Mouse (Mus musculus) heart, embryonic 13.5 days (tissue): Measurements from ENCODE around the gene BC025920. TPM values are rescaled to one million over a fixed set of nuclear protein-coding genes. Genes with fewer than 3 reads are reported as not detected.

Source experiments
- ATAC-seq: fragments of 200-750 bp; cut with Nextera tagmentation; 2 replicates; pipeline ENCODE4 v1.8.0; 2017; ENCODE audit warnings: moderate TSS enrichment; ENCODE audit not compliant: insufficient number of reproducible peaks, low FRiP score, low TSS enrichment; ENCODE audit errors: extremely low read depth
- H3K27ac ChIP-seq: fragments of 300-500 bp; sonication (generic); replicated peaks from 2 replicates; pipeline ENCODE4 v1.5.1; 2015; ENCODE audit warnings: moderate library complexity, mild to moderate bottlenecking, inconsistent platforms
- H3K27me3 ChIP-seq: fragments of 300-500 bp; sonication (generic); replicated peaks from 2 replicates; pipeline ENCODE4 v1.6.1; 2015; ENCODE audit warnings: mild to moderate bottlenecking, inconsistent platforms
- H3K36me3 ChIP-seq: fragments of 300-500 bp; sonication (generic); 2 replicates; pipeline ENCODE4 v1.6.1; 2015; ENCODE audit warnings: mild to moderate bottlenecking, inconsistent platforms
- H3K4me1 ChIP-seq: fragments of 300-500 bp; sonication (generic); 2 replicates; pipeline ENCODE4 v1.6.1; 2015; ENCODE audit warnings: inconsistent platforms
- H3K4me2 ChIP-seq: fragments of 300-500 bp; sonication (generic); 2 replicates; pipeline ENCODE4 v1.6.1; 2015; ENCODE audit warnings: inconsistent platforms, mild to moderate bottlenecking, moderate library complexity
- H3K4me3 ChIP-seq: fragments of 300-500 bp; sonication (generic); 2 replicates; pipeline ENCODE4 v1.5.1; 2015; ENCODE audit warnings: moderate library complexity, mild to moderate bottlenecking, inconsistent platforms
- H3K9ac ChIP-seq: fragments of 300-500 bp; sonication (generic); 2 replicates; pipeline ENCODE4 v1.6.1; 2015; ENCODE audit warnings: inconsistent platforms, mild to moderate bottlenecking, moderate library complexity
- H3K9me3 ChIP-seq: fragments of 300-500 bp; sonication (generic); 2 replicates; pipeline ENCODE4 v1.6.1; 2016; ENCODE audit warnings: inconsistent platforms
- WGBS: fragments of 180-500 bp; shearing (Covaris S2); methylation state at CpG from one replicate; pipeline ENCODE4 v1.1.7; 2015; ENCODE audit warnings: mixed read lengths; 5-methylcytosine and 5-hydroxymethylcytosine counted together
- polyA plus RNA-seq: library from polyadenylated mRNA; unstranded; fragments of >200 nt; fragmentation: Nextera tagmentation; extraction: Ambion mirVana; gene quantifications from 2 replicates; pipeline ENCODE4 v1.2.1, GENCODE M21; 2015

BC025920 gene
- polyA plus RNA-seq, 1 experiment from 2014 or later, result 0.44 TPM

DNA sequence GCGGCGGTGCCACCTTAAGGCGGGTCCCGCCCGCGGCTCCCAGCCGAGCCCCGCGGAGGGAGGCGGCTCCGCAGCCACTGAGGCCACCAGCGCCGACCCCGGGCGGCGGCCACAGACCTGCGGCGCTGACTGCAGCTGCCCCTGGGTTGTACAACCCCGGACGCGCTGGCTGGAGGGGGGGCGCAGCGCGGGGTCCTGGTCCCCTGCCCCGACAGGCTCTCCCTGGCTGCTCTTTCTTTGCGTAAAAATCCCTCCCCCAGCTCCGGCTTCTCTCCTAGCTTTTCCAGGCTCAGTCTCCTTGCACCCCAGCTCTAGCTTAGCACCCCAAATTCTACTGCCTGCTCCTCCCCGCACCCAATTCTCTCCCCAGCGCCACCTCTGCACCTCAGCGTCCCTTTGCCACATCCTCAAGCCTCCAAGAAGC is 30.9 kb upstream of the BC025920 start:
- Histone ChIP-seq H3K4me2 (peak overlapping the region; percentile 91), H3K36me3 (no peaks in the 10 kb centered on the region; the same call in 1 of the 2 replicates), H3K27me3 (peaks cover 35% of the 10 kb centered on the region), H3K4me3 (peak overlapping the region; percentile 77), H3K9me3 (no peaks in the 10 kb centered on the region), H3K9ac (peak overlapping the region; percentile 90), H3K27ac (peak overlapping the region; percentile 66; the same call in 1 of the 2 replicates), H3K4me1 (peaks cover 49% of the 10 kb centered on the region)
- WGBS, result 1% methylated on average over 30 of the region's 30 CpGs
- no peak for ATAC-seq

DNA sequence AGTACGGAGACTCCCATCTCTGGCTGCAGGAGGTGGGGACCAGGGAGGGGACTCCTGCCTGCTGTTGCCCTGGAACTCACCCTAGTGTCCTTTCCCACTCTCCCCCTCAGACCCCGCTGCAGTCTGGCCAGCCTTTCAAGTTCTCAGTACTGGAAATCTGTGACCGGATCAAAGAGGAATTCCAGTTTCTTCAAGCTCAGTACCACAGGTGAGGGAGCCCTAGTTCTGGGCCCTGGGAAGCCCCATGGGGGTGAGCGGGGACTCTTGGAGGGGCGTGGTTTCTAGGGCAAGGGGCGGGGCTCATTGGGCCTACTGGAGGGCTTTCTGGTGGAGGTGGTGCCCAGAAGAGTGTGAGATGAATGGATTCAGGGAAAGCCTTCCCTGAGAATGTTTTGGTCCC is 30.4 kb upstream of the BC025920 start:
- WGBS, result 7% methylated on average over 6 of the region's 6 CpGs
- Histone ChIP-seq H3K4me2 (peak overlapping the region; percentile 91), H3K9me3 (no peaks in the 10 kb centered on the region), H3K27ac (peak overlapping the region; percentile 66; the same call in 1 of the 2 replicates), H3K4me1 (peaks cover 49% of the 10 kb centered on the region), H3K36me3 (no peaks in the 10 kb centered on the region; the same call in 1 of the 2 replicates), H3K9ac (peak overlapping the region; percentile 90), H3K4me3 (peak overlapping the region; percentile 77), H3K27me3 (peaks cover 38% of the 10 kb centered on the region)
- ATAC-seq, result no peak

DNA sequence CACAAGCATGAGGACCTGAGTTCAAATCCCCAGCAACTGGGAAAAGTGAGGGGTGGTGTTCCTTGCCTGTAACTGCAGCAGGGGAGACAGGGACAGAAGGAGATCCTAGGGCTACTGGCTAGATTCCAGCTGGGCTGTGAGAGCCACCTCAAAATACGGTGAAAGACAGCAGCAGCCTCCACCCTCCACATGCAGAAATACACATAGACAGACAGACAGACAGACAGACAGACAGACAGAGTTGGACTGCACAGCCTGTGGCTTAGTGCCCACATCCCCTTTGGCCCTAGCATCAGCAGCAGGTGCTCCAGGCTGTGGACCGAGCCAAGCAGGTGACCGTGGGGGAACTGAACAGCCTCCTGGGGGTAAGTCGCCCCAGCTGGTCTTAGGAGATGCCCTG is 26.1 kb upstream of the BC025920 start:
- Histone ChIP-seq H3K27me3 (peaks cover 25% of the 10 kb centered on the region; the same call in 1 of the 2 replicates), H3K9ac (peak overlapping the region; percentile 33; the same call in 1 of the 2 replicates), H3K9me3 (no peaks in the 10 kb centered on the region), H3K4me2 (no peak overlapping the region), H3K4me1 (peaks cover 23% of the 10 kb centered on the region), H3K36me3 (peaks cover 24% of the 10 kb centered on the region), H3K4me3 (no peak overlapping the region), H3K27ac (no peak overlapping the region)
- no peak for ATAC-seq
- 61% methylated on average over 4 of the region's 4 CpGs for WGBS

- Histone ChIP-seq H3K4me2 (no peak overlapping the region), H3K27me3 (peaks cover 27% of the 10 kb centered on the region; the same call in 1 of the 2 replicates), H3K9ac (peak overlapping the region; percentile 33), H3K36me3 (peaks cover 30% of the 10 kb centered on the region), H3K4me1 (peaks cover 20% of the 10 kb centered on the region), H3K9me3 (no peaks in the 10 kb centered on the region), H3K27ac (no peak overlapping the region), H3K4me3 (no peak overlapping the region)
- no peak for ATAC-seq
- 44% methylated on average over 25 of the region's 25 CpGs for WGBS
Observed at GRCm38 (mm10) chr10:81580441-81581070, 25.5 kb upstream of the BC025920 start.

DNA sequence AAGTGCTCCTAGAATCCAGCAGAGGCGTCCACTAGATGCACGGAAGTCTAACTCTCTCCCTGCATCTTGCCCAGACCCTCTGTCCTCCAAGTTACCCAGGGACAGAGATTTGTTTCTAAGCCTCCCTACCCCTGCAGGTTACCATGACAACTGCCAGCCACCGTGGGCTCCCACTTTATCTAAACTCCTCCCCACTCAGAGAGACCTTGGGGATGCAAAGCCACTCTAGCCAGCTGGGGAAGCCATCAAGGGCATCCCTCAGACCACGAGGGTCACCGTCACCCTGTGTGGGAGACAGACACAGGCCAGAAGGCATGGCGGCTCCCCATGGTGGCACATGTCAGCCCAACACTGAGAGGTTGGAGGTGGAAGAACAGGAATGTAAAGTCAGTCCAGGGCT is 22.7 kb upstream of the BC025920 start:
- Histone ChIP-seq H3K9me3 (no peaks in the 10 kb centered on the region), H3K9ac (no peak overlapping the region), H3K27me3 (peaks cover 38% of the 10 kb centered on the region), H3K27ac (no peak overlapping the region), H3K36me3 (peaks cover 58% of the 10 kb centered on the region), H3K4me2 (no peak overlapping the region), H3K4me1 (peaks cover 9% of the 10 kb centered on the region), H3K4me3 (no peak overlapping the region)
- ATAC-seq, result no peak
- WGBS, result 50% methylated on average over 6 of the region's 6 CpGs

DNA sequence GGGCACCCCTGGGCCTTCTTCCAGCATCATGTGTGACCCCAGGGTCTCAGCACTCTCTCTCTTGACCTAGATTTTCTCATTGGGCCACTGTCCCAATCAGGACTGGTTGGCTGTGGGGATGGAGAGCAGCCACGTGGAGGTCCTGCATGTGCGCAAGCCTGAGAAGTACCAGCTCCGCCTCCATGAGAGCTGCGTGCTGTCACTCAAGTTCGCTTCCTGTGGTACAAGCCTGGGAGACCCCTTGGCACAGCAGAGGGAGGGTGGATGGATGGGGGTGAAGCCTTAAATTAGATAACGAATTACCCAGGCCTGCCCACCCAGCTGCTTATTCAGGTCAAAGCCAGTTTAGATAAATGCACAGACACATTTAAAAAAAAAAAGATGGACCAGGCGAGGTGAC is 17.3 kb upstream of the BC025920 start:
- WGBS, result 68% methylated on average over 7 of the region's 7 CpGs
- H3K9ac ChIP-seq, result no peak overlapping the region
- no peak overlapping the region for H3K4me2 ChIP-seq
- peaks cover 76% of the 10 kb centered on the region for H3K36me3 ChIP-seq
- H3K27ac ChIP-seq, result no peak overlapping the region
- H3K4me1 ChIP-seq, result no peaks in the 10 kb centered on the region
- no peaks in the 10 kb centered on the region for H3K9me3 ChIP-seq
- H3K4me3 ChIP-seq, result no peak overlapping the region
- peaks cover 43% of the 10 kb centered on the region for H3K27me3 ChIP-seq
- ATAC-seq, result no peak

- ATAC-seq, result no peak
- H3K36me3 ChIP-seq, result peaks cover 45% of the 10 kb centered on the region
- no peak overlapping the region for H3K4me3 ChIP-seq
- 47% methylated on average over 9 of the region's 9 CpGs for WGBS
- H3K9ac ChIP-seq, result no peak overlapping the region
- H3K27ac ChIP-seq, result no peak overlapping the region
- no peaks in the 10 kb centered on the region for H3K9me3 ChIP-seq
- peaks cover 52% of the 10 kb centered on the region for H3K27me3 ChIP-seq
- no peak overlapping the region for H3K4me2 ChIP-seq
- peaks cover 17% of the 10 kb centered on the region for H3K4me1 ChIP-seq
Observed at GRCm38 (mm10) chr10:81591846-81592245, 14.2 kb upstream of the BC025920 start.

DNA sequence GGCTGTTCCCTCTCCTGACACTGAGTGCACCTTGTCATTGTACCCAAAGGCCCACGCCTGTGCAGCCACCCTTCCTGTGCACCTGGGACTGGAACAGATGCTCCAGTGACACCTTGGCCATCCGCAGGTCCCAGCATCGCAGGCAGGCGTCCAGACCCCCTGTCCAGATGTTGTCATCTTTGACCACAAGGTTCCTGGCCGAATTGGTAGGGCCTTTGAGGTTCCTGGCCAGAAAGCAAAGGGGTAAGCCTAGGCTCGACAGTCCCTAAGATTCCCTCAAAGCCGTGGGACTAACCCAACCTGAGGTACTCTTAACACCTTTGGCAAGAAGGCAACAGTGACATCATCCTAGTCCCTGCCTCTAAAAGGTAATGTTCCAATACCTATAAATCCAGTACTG is 13.4 kb upstream of the BC025920 start:
- Histone ChIP-seq H3K36me3 (peaks cover 37% of the 10 kb centered on the region), H3K27ac (no peak overlapping the region), H3K9ac (no peak overlapping the region), H3K27me3 (peaks cover 44% of the 10 kb centered on the region), H3K9me3 (no peaks in the 10 kb centered on the region), H3K4me2 (no peak overlapping the region), H3K4me1 (peaks cover 25% of the 10 kb centered on the region), H3K4me3 (no peak overlapping the region)
- WGBS, result 74% methylated on average over 7 of the region's 7 CpGs
- ATAC-seq, result no peak

- Histone ChIP-seq H3K36me3 (peaks cover 31% of the 10 kb centered on the region), H3K27ac (no peak overlapping the region), H3K9ac (no peak overlapping the region), H3K27me3 (peaks cover 42% of the 10 kb centered on the region), H3K4me2 (no peak overlapping the region), H3K4me1 (peaks cover 31% of the 10 kb centered on the region), H3K4me3 (no peak overlapping the region), H3K9me3 (no peaks in the 10 kb centered on the region)
- 54% methylated on average over 4 of the region's 4 CpGs for WGBS
- ATAC-seq, result no peak
Observed at GRCm38 (mm10) chr10:81593223-81593622, 12.8 kb upstream of the BC025920 start.

DNA sequence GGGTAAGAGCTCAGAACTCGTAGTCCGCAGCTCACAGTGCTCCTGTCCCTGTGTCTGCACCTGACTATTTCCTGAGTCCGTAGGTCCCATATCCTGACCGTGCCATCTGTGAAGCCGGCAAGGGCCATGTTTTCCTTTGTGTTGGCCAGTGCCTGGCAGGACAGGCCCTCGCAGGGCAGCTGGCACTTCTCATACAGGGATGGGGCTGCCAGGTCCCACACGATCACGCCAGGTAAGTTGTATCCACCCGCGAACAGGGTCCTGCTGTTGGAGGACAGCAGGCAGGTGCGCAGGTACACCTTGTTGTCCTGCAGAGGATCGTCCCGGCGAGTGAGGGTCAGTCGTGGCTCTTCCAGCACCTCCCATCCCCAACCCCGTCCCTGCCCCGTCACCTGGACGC is 12.1 kb upstream of the BC025920 start:
- Histone ChIP-seq H3K9me3 (no peaks in the 10 kb centered on the region), H3K9ac (no peak overlapping the region), H3K27me3 (peaks cover 39% of the 10 kb centered on the region), H3K4me1 (peaks cover 34% of the 10 kb centered on the region), H3K4me2 (no peak overlapping the region), H3K4me3 (no peak overlapping the region), H3K36me3 (peaks cover 24% of the 10 kb centered on the region), H3K27ac (no peak overlapping the region)
- 69% methylated on average over 18 of the region's 18 CpGs for WGBS
- no peak for ATAC-seq

DNA sequence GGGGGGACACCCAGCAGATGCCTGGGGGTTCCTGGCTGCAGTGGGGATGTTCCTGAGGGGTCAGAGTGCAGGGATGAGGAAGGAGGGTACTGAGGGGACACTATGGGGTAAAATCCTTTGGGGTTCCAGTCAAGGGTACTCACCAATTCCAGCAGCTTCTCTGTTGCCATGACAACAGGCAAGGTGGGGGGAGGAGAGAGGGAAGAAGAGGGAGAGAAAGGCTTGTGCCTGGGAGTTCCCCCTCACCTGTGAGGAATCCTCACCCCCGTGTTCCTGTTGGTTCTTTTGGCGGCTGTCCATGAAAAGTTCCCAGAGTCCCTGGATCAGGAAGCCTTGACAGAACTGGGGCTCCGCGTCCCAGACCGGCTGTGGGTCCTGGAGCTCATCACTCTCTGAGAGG is 10.5 kb upstream of the BC025920 start:
- WGBS, result 38% methylated on average over 5 of the region's 5 CpGs
- Histone ChIP-seq H3K4me1 (peaks cover 46% of the 10 kb centered on the region), H3K4me3 (no peak overlapping the region), H3K9me3 (no peaks in the 10 kb centered on the region), H3K27me3 (peaks cover 39% of the 10 kb centered on the region), H3K9ac (peak overlapping the region; percentile 76), H3K36me3 (peaks cover 7% of the 10 kb centered on the region; the same call in 1 of the 2 replicates), H3K4me2 (peak overlapping the region; percentile 69; the same call in 1 of the 2 replicates), H3K27ac (no peak overlapping the region)
- no peak for ATAC-seq

GRCm38 (mm10) chr10:81596611-81597010 is 9.5 kb upstream of the BC025920 start:
- ATAC-seq, result no peak
- Histone ChIP-seq H3K27me3 (peaks cover 39% of the 10 kb centered on the region), H3K4me3 (peak overlapping the region; percentile 45), H3K9ac (peak overlapping the region; percentile 76), H3K4me1 (peaks cover 55% of the 10 kb centered on the region), H3K27ac (peak overlapping the region; percentile 85), H3K36me3 (no peaks in the 10 kb centered on the region), H3K4me2 (peak overlapping the region; percentile 69), H3K9me3 (no peaks in the 10 kb centered on the region)
- 6% methylated on average over 10 of the region's 10 CpGs for WGBS
